In the genomic region with DNA sequence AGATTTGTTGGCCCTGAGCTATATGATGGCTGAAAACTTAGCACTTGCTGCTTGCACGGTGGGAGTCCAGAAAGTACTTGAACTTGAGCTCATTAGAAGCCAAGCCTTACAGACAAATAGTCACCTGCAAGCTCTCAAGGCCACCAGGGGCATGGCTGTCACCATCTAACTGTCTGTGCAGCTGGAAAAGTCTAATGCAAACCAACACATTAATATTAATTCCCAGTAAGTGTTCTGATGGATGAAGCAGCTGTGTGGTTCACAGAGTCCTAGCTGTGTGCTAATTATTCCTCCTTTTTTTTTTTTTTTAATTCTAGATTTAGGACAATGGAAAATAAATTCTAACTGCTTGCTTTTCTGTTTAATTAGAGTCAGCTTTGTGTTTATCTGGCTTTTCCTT, we compare ENCODE assay signal across 19 mouse cellular contexts.
A peak's percentile ranks its signal among the peaks of the same experiment; 100 is the strongest.
DNase-seq lines count a peak whose midpoint lies in the region; ATAC-seq lines count a peak whose summit lies in the region.
"Had no signal": no experiment of that assay in that cellular context is flagged by ENCODE, and none has a peak within 500 bp of the region (broad histone marks: within the 10 kb centered on the region; RNA-seq: fewer than 3 reads in every experiment).

No protein-coding gene starts in this region.

- H3K36me3 ChIP-seq in forebrain, embryonic 14.5 days (ENCODE audit: control insufficient read depth, insufficient read depth, low read length): no peaks in the 10 kb centered on the region
- no peaks in the 10 kb centered on the region for H3K36me3 ChIP-seq in forebrain, embryonic 10.5 days (replicated peaks)
- no peaks in the 10 kb centered on the region for H3K36me3 ChIP-seq in forebrain, embryonic 16.5 days (ENCODE audit: control insufficient read depth, insufficient read depth)
- H3K36me3 ChIP-seq: hindbrain, embryonic 12.5 days; hindbrain, embryonic 15.5 days had no signal

- peak; percentile 68 for ATAC-seq in forebrain, embryonic 14.5 days
- peak; percentile 65; the same call in 1 of the 2 replicates for ATAC-seq in forebrain, embryonic 16.5 days
- ATAC-seq: intestine, postnatal 0 days had no signal

- no peak overlapping the region for H3K27ac ChIP-seq in forebrain, embryonic 14.5 days (ENCODE audit: low read depth, low read length)
- no peak overlapping the region for H3K27ac ChIP-seq in forebrain, embryonic 10.5 days
- no peak overlapping the region for H3K27ac ChIP-seq in forebrain, embryonic 16.5 days (ENCODE audit: low read length)
- H3K27ac ChIP-seq: heart, adult 2 months; hindbrain, embryonic 12.5 days; hindbrain, embryonic 15.5 days had no signal

- H3K9me3 ChIP-seq in forebrain, embryonic 14.5 days (replicated peaks; ENCODE audit: control insufficient read depth, low read length): no peaks in the 10 kb centered on the region
- H3K9me3 ChIP-seq in forebrain, embryonic 10.5 days: no peaks in the 10 kb centered on the region
- H3K9me3 ChIP-seq in forebrain, embryonic 16.5 days (ENCODE audit: control insufficient read depth, low read length): no peaks in the 10 kb centered on the region
- H3K9me3 ChIP-seq: hindbrain, embryonic 12.5 days; hindbrain, embryonic 15.5 days had no signal

- no peaks in the 10 kb centered on the region for H3K4me1 ChIP-seq in forebrain, embryonic 14.5 days (ENCODE audit: control insufficient read depth, insufficient read depth, low read length)
- no peaks in the 10 kb centered on the region for H3K4me1 ChIP-seq in forebrain, embryonic 10.5 days
- no peaks in the 10 kb centered on the region for H3K4me1 ChIP-seq in forebrain, embryonic 16.5 days (replicated peaks; ENCODE audit: control insufficient read depth, insufficient read depth, low read length)
- H3K4me1 ChIP-seq: hindbrain, embryonic 12.5 days; hindbrain, embryonic 15.5 days had no signal

- H3K9ac ChIP-seq in forebrain, embryonic 14.5 days (ENCODE audit: low read length): no peak overlapping the region
- H3K9ac ChIP-seq in forebrain, embryonic 16.5 days (replicated peaks; ENCODE audit: low read depth, low read length): no peak overlapping the region
- H3K9ac ChIP-seq: hindbrain, embryonic 12.5 days; hindbrain, embryonic 15.5 days had no signal

- H3K4me3 ChIP-seq in forebrain, embryonic 14.5 days (ENCODE audit: low read depth, low read length): no peak overlapping the region
- H3K4me3 ChIP-seq in forebrain, embryonic 10.5 days: no peak overlapping the region
- H3K4me3 ChIP-seq in forebrain, embryonic 16.5 days (replicated peaks; ENCODE audit: low read length): no peak overlapping the region
- H3K4me3 ChIP-seq: heart, adult 2 months; hindbrain, embryonic 12.5 days; hindbrain, embryonic 15.5 days had no signal

- H3K4me2 ChIP-seq in forebrain, embryonic 14.5 days (ENCODE audit: low read length): no peak overlapping the region
- no peak overlapping the region for H3K4me2 ChIP-seq in forebrain, embryonic 16.5 days (ENCODE audit: low read length)
- H3K4me2 ChIP-seq: heart, embryonic 11.5 days; hindbrain, embryonic 12.5 days; hindbrain, embryonic 15.5 days had no signal

- DNase-seq in forebrain, embryonic 14.5 days (ENCODE audit: low spot score): peak; percentile 25
- no peak for DNase-seq in forebrain, embryonic 10.5 days (ENCODE audit: extremely low spot score, low spot score)
- peak; percentile 3 for DNase-seq in brain, adult 2 months (ENCODE audit: low read depth, low spot score)
- DNase-seq in retina, embryonic 14.5 days (ENCODE audit: low spot score): peak; percentile 22
- DNase-seq in layer of hippocampus, postnatal 14 days (ENCODE audit: low spot score in 2 of 2): no peak
- DNase-seq in spleen, postnatal 36 days (ENCODE audit: low spot score in 2 of 2): no peak
- DNase-seq: adrenal gland, adult 2 months; adrenal gland, postnatal 14 days; B cell, adult 2 months; cerebellum, adult 18-20 months; cerebellum, adult 9-10 months; cerebellum, postnatal 14 days; gastrocnemius, postnatal 25 days; heart, adult 2 months had no signal

- H3K27me3 ChIP-seq in forebrain, embryonic 14.5 days (replicated peaks; ENCODE audit: control insufficient read depth, insufficient read depth, low read length): no peaks in the 10 kb centered on the region
- no peaks in the 10 kb centered on the region for H3K27me3 ChIP-seq in forebrain, embryonic 10.5 days (ENCODE audit: poor library complexity, severe bottlenecking)
- H3K27me3 ChIP-seq in forebrain, embryonic 16.5 days (replicated peaks; ENCODE audit: control insufficient read depth, insufficient read depth, low read length): no peaks in the 10 kb centered on the region
- H3K27me3 ChIP-seq: hindbrain, embryonic 12.5 days; hindbrain, embryonic 15.5 days had no signal

- 80% methylated on average over 1 of the region's 1 CpGs for WGBS in forebrain, embryonic 14.5 days
- 84% methylated on average over 1 of the region's 1 CpGs for WGBS in forebrain, embryonic 10.5 days
- 65% methylated on average over 1 of the region's 1 CpGs for WGBS in forebrain, embryonic 16.5 days

Comparison
In these comparisons a context has a peak if more than half of its experiments do, and no peak if none do; other contexts are left out.
1. DNase-seq: peak in forebrain, embryonic 14.5 days (single experiment), brain, adult 2 months (single experiment) and retina, embryonic 14.5 days (single experiment); none in forebrain, embryonic 10.5 days (single experiment), layer of hippocampus, postnatal 14 days (0 of 2) and spleen, postnatal 36 days (0 of 2).